Mouse (Mus musculus): ENCODE data around the gene Npy4r. TPM values are rescaled to one million over a fixed set of nuclear protein-coding genes. Genes with fewer than 3 reads are reported as not detected.

Npy4r gene
- 0.06 and 0.11 TPM in 2 replicates for polyA plus RNA-seq (2014; fragmentation: Nextera tagmentation; extraction: Ambion mirVana)

- Histone ChIP-seq H3K9ac (ENCODE audit: low read depth, low read length) (no peak within 1 kb of the TSS), H3K4me1 (ENCODE audit: control insufficient read depth, insufficient read depth, low read length) (peaks cover 12% of the 10 kb centered on the region; the same call in 1 of the 2 replicates), H3K9me3 (ENCODE audit: control insufficient read depth, low read length) (no peaks in the 10 kb centered on the region), H3K36me3 (ENCODE audit: control insufficient read depth, insufficient read depth, low read length) (no peaks in the 10 kb centered on the region), H3K27me3 (ENCODE audit: control insufficient read depth, insufficient read depth, low read length) (no peaks in the 10 kb centered on the region), H3K4me3 (ENCODE audit: low read length) (no peak within 1 kb of the TSS), H3K27ac (ENCODE audit: low read depth, low read length) (no peak within 1 kb of the TSS), H3K4me2 (replicated peaks; ENCODE audit: low read depth, low read length) (peak within 1 kb of the TSS; percentile 21; the same call in 1 of the 2 replicates)
- peak; percentile 90 for ATAC-seq (ENCODE audit: low FRiP score, low TSS enrichment)
- WGBS = 10% methylated on average over 16 of the region's 16 CpGs
Observed at GRCm38 (mm10) chr14:34152342-34152741, at the start of gene Npy4r. Gene Npy4r (minus strand): TSS chr14:34152489.

GRCm38 (mm10) chr14:34201231-34202035 lies 49.1 kb upstream of the Npy4r start, which contains the start of gene Gprin2:
Gene Gprin2 (minus strand): TSS chr14:34201653.
- Histone ChIP-seq H3K27me3 (ENCODE audit: control insufficient read depth, insufficient read depth, low read length) (no peaks in the 10 kb centered on the region), H3K4me2 (replicated peaks; ENCODE audit: low read depth, low read length) (peak within 1 kb of the TSS; percentile 87), H3K4me3 (ENCODE audit: low read length) (peak within 1 kb of the TSS; percentile 60), H3K27ac (ENCODE audit: low read depth, low read length) (no peak within 1 kb of the TSS), H3K4me1 (ENCODE audit: control insufficient read depth, insufficient read depth, low read length) (no peaks in the 10 kb centered on the region; the same call in 1 of the 2 replicates), H3K9ac (ENCODE audit: low read depth, low read length) (peak within 1 kb of the TSS; percentile 60), H3K9me3 (ENCODE audit: control insufficient read depth, low read length) (no peaks in the 10 kb centered on the region), H3K36me3 (ENCODE audit: control insufficient read depth, insufficient read depth, low read length) (no peaks in the 10 kb centered on the region)
- peak; percentile 70 for ATAC-seq (ENCODE audit: low FRiP score, low TSS enrichment)
- WGBS = 6% methylated on average over 32 of the region's 52 CpGs

- Histone ChIP-seq H3K27ac (ENCODE audit: low read depth, low read length) (no peak overlapping the region), H3K9ac (ENCODE audit: low read depth, low read length) (peak overlapping the region; percentile 60; the same call in 1 of the 2 replicates)
Observed at GRCm38 (mm10) chr14:34200738-34201230, 48.5 kb upstream of the Npy4r start.

GRCm38 (mm10) chr14:34196706-34197105 lies 44.4 kb upstream of the Npy4r start:
- Histone ChIP-seq H3K27me3 (ENCODE audit: control insufficient read depth, insufficient read depth, low read length) (no peaks in the 10 kb centered on the region), H3K27ac (ENCODE audit: low read depth, low read length) (no peak overlapping the region), H3K36me3 (ENCODE audit: control insufficient read depth, insufficient read depth, low read length) (no peaks in the 10 kb centered on the region), H3K4me1 (ENCODE audit: control insufficient read depth, insufficient read depth, low read length) (no peaks in the 10 kb centered on the region; the same call in 1 of the 2 replicates), H3K9me3 (ENCODE audit: control insufficient read depth, low read length) (no peaks in the 10 kb centered on the region), H3K9ac (ENCODE audit: low read depth, low read length) (no peak overlapping the region), H3K4me3 (ENCODE audit: low read length) (no peak overlapping the region), H3K4me2 (replicated peaks; ENCODE audit: low read depth, low read length) (no peak overlapping the region)
- 26% methylated on average over 4 of the region's 4 CpGs for WGBS
- no peak for ATAC-seq (ENCODE audit: low FRiP score, low TSS enrichment)

More at GRCm38 (mm10) chr14:34200738-34201230, 48.5 kb upstream of the Npy4r start:
- peak overlapping the region; percentile 60 for H3K4me3 ChIP-seq (ENCODE audit: low read length)
- 2% methylated on average over 19 of the region's 19 CpGs for WGBS
- no peaks in the 10 kb centered on the region for H3K36me3 ChIP-seq (ENCODE audit: control insufficient read depth, insufficient read depth, low read length)
- H3K4me1 ChIP-seq (ENCODE audit: control insufficient read depth, insufficient read depth, low read length) = no peaks in the 10 kb centered on the region; the same call in 1 of the 2 replicates
- ATAC-seq (ENCODE audit: low FRiP score, low TSS enrichment) = peak; percentile 74
- H3K9me3 ChIP-seq (ENCODE audit: control insufficient read depth, low read length) = no peaks in the 10 kb centered on the region
- peak overlapping the region; percentile 87 for H3K4me2 ChIP-seq (replicated peaks; ENCODE audit: low read depth, low read length)
- no peaks in the 10 kb centered on the region for H3K27me3 ChIP-seq (ENCODE audit: control insufficient read depth, insufficient read depth, low read length)

DNA sequence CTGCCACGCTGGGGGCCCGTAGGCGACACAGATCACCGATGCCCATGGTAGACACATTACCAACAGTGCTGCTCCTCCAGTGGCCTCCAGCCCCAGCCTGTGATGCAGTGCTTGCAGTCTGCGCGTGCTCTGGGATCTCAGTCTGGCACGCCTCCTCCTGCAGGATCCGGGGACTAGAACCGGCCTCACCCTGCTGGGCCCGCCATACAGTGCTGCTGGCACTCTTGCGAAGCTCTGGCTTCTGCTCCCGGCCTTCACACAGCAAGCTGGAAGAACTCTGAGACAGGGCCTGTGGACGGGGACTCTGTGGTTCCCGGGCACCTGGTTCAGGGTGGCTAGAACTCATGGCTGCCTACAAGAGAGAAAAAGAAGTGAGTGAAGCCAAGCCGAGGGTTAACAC lies 43.2 kb upstream of the Npy4r start:
- no peak overlapping the region for H3K4me3 ChIP-seq (ENCODE audit: low read length)
- no peak overlapping the region for H3K27ac ChIP-seq (ENCODE audit: low read depth, low read length)
- H3K4me2 ChIP-seq (replicated peaks; ENCODE audit: low read depth, low read length) = no peak overlapping the region
- 91% methylated on average over 15 of the region's 15 CpGs for WGBS
- no peak overlapping the region for H3K9ac ChIP-seq (ENCODE audit: low read depth, low read length)
- no peaks in the 10 kb centered on the region for H3K27me3 ChIP-seq (ENCODE audit: control insufficient read depth, insufficient read depth, low read length)
- no peak for ATAC-seq (ENCODE audit: low FRiP score, low TSS enrichment)
- H3K36me3 ChIP-seq (ENCODE audit: control insufficient read depth, insufficient read depth, low read length) = no peaks in the 10 kb centered on the region
- H3K4me1 ChIP-seq (ENCODE audit: control insufficient read depth, insufficient read depth, low read length) = no peaks in the 10 kb centered on the region; the same call in 1 of the 2 replicates
- H3K9me3 ChIP-seq (ENCODE audit: control insufficient read depth, low read length) = no peaks in the 10 kb centered on the region

GRCm38 (mm10) chr14:34193879-34194278 lies 41.6 kb upstream of the Npy4r start:
- Histone ChIP-seq H3K4me3 (ENCODE audit: low read length) (no peak overlapping the region), H3K9ac (ENCODE audit: low read depth, low read length) (no peak overlapping the region), H3K4me2 (replicated peaks; ENCODE audit: low read depth, low read length) (no peak overlapping the region), H3K9me3 (ENCODE audit: control insufficient read depth, low read length) (no peaks in the 10 kb centered on the region), H3K27ac (ENCODE audit: low read depth, low read length) (no peak overlapping the region), H3K4me1 (ENCODE audit: control insufficient read depth, insufficient read depth, low read length) (no peaks in the 10 kb centered on the region), H3K27me3 (ENCODE audit: control insufficient read depth, insufficient read depth, low read length) (no peaks in the 10 kb centered on the region), H3K36me3 (ENCODE audit: control insufficient read depth, insufficient read depth, low read length) (no peaks in the 10 kb centered on the region)
- 66% methylated on average over 4 of the region's 4 CpGs for WGBS
- ATAC-seq (ENCODE audit: low FRiP score, low TSS enrichment) = no peak

DNA sequence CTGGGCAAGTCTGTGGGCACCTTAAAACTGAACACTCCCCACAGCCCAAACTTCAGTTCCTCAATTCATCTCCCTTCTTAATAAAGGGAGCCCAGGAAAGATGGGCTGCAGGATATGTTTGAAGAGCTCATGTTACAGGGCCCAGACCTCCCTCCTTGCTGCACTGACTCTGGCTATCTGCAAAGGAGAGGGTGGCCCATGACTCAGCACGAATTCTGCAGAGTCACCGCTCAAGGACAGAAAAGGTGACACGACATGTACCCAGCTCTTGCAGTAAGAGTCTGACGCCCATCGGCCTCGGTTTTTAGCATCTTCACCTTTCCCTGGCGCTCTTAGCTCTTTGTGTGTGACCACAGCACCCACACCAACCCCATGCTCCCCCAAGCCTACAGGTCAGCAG lies 38.1 kb upstream of the Npy4r start:
- no peak overlapping the region for H3K4me2 ChIP-seq (replicated peaks; ENCODE audit: low read depth, low read length)
- H3K27me3 ChIP-seq (ENCODE audit: control insufficient read depth, insufficient read depth, low read length) = no peaks in the 10 kb centered on the region
- H3K27ac ChIP-seq (ENCODE audit: low read depth, low read length) = no peak overlapping the region
- H3K36me3 ChIP-seq (ENCODE audit: control insufficient read depth, insufficient read depth, low read length) = no peaks in the 10 kb centered on the region
- no peaks in the 10 kb centered on the region for H3K9me3 ChIP-seq (ENCODE audit: control insufficient read depth, low read length)
- no peak overlapping the region for H3K4me3 ChIP-seq (ENCODE audit: low read length)
- no peaks in the 10 kb centered on the region for H3K4me1 ChIP-seq (ENCODE audit: control insufficient read depth, insufficient read depth, low read length)
- WGBS = 77% methylated on average over 7 of the region's 7 CpGs
- no peak overlapping the region for H3K9ac ChIP-seq (ENCODE audit: low read depth, low read length)
- ATAC-seq (ENCODE audit: low FRiP score, low TSS enrichment) = no peak

GRCm38 (mm10) chr14:34188629-34189028 lies 36.3 kb upstream of the Npy4r start:
- H3K4me3 ChIP-seq (ENCODE audit: low read length) = no peak overlapping the region
- ATAC-seq (ENCODE audit: low FRiP score, low TSS enrichment) = no peak
- no peaks in the 10 kb centered on the region for H3K4me1 ChIP-seq (ENCODE audit: control insufficient read depth, insufficient read depth, low read length)
- no peaks in the 10 kb centered on the region for H3K36me3 ChIP-seq (ENCODE audit: control insufficient read depth, insufficient read depth, low read length)
- H3K27me3 ChIP-seq (ENCODE audit: control insufficient read depth, insufficient read depth, low read length) = no peaks in the 10 kb centered on the region
- 76% methylated on average over 5 of the region's 5 CpGs for WGBS
- H3K4me2 ChIP-seq (replicated peaks; ENCODE audit: low read depth, low read length) = no peak overlapping the region
- no peak overlapping the region for H3K9ac ChIP-seq (ENCODE audit: low read depth, low read length)
- H3K27ac ChIP-seq (ENCODE audit: low read depth, low read length) = no peak overlapping the region
- no peaks in the 10 kb centered on the region for H3K9me3 ChIP-seq (ENCODE audit: control insufficient read depth, low read length)

- Histone ChIP-seq H3K36me3 (ENCODE audit: control insufficient read depth, insufficient read depth, low read length) (no peaks in the 10 kb centered on the region), H3K27me3 (ENCODE audit: control insufficient read depth, insufficient read depth, low read length) (no peaks in the 10 kb centered on the region), H3K4me3 (ENCODE audit: low read length) (no peak overlapping the region), H3K9me3 (ENCODE audit: control insufficient read depth, low read length) (no peaks in the 10 kb centered on the region), H3K4me2 (replicated peaks; ENCODE audit: low read depth, low read length) (no peak overlapping the region), H3K4me1 (ENCODE audit: control insufficient read depth, insufficient read depth, low read length) (no peaks in the 10 kb centered on the region), H3K9ac (ENCODE audit: low read depth, low read length) (no peak overlapping the region), H3K27ac (ENCODE audit: low read depth, low read length) (no peak overlapping the region)
- ATAC-seq (ENCODE audit: low FRiP score, low TSS enrichment) = no peak
- WGBS = 92% methylated on average over 1 of the region's 1 CpGs
Observed at GRCm38 (mm10) chr14:34183101-34183500, 30.8 kb upstream of the Npy4r start.

Measured in kidney, embryonic 14.5 days (tissue).